Mouse (Mus musculus): ENCODE results near the gene Noxa1. TPM values are rescaled to one million over a fixed set of nuclear protein-coding genes. Genes with fewer than 3 reads are reported as not detected.
A peak's percentile ranks its signal among the peaks of the same experiment; 100 is the strongest.

The Noxa1 gene
- polyA plus RNA-seq, 1 experiment from 2014 or later: 0.65 TPM

GRCm38 (mm10) chr2:25104122-25104521, 9.2 kb upstream of the Noxa1 start:
- Histone ChIP-seq H3K4me1 (ENCODE audit: insufficient read depth, low read length) (no peaks in the 10 kb centered on the region), H3K36me3 (ENCODE audit: insufficient read depth, low read length) (no peaks in the 10 kb centered on the region), H3K9me3 (ENCODE audit: low read length) (no peaks in the 10 kb centered on the region), H3K4me3 (ENCODE audit: low read length) (no peak overlapping the region), H3K9ac (replicated peaks; ENCODE audit: low read length) (no peak overlapping the region), H3K4me2 (replicated peaks; ENCODE audit: low read depth, low read length) (no peak overlapping the region), H3K27ac (ENCODE audit: low read length) (no peak overlapping the region), H3K27me3 (ENCODE audit: insufficient read depth, low read length) (no peaks in the 10 kb centered on the region)
- no peak for ATAC-seq (ENCODE audit: low FRiP score, low TSS enrichment)
- WGBS: 72% methylated on average over 2 of the region's 2 CpGs

- H3K4me1 ChIP-seq (ENCODE audit: insufficient read depth, low read length): no peaks in the 10 kb centered on the region
- no peaks in the 10 kb centered on the region for H3K27me3 ChIP-seq (ENCODE audit: insufficient read depth, low read length)
- H3K27ac ChIP-seq (ENCODE audit: low read length): no peak overlapping the region
- no peak overlapping the region for H3K4me2 ChIP-seq (replicated peaks; ENCODE audit: low read depth, low read length)
- no peaks in the 10 kb centered on the region for H3K36me3 ChIP-seq (ENCODE audit: insufficient read depth, low read length)
- ATAC-seq (ENCODE audit: low FRiP score, low TSS enrichment): no peak
- no peak overlapping the region for H3K9ac ChIP-seq (replicated peaks; ENCODE audit: low read length)
- H3K9me3 ChIP-seq (ENCODE audit: low read length): no peaks in the 10 kb centered on the region
- no peak overlapping the region for H3K4me3 ChIP-seq (ENCODE audit: low read length)
- 74% methylated on average over 3 of the region's 3 CpGs for WGBS
Measured at GRCm38 (mm10) chr2:25099703-25100102, 4.8 kb upstream of the Noxa1 start.

DNA sequence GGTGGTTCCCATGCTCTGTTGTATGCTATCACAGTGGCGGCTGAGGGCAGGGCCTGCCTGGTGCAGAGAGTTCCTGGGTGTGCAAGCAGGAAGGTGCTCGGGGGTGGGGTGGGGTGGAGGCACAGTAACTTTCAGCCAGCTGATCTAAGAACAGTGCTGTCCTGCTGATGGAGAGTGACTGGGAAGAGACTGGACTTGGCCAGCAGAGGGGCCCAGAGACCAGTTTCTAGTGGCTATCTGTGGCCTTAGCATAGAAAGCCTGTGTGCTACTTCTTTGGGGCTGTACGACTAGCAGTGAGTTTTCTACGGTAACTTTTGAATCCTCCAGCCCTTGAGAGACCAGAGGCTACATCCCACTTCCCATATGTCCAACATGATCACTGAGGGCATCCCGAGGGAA, 4.0 kb upstream of the Noxa1 start:
- Histone ChIP-seq H3K9ac (replicated peaks; ENCODE audit: low read length) (no peak overlapping the region), H3K27ac (ENCODE audit: low read length) (no peak overlapping the region), H3K4me3 (ENCODE audit: low read length) (no peak overlapping the region), H3K4me2 (replicated peaks; ENCODE audit: low read depth, low read length) (no peak overlapping the region), H3K27me3 (ENCODE audit: insufficient read depth, low read length) (no peaks in the 10 kb centered on the region), H3K4me1 (ENCODE audit: insufficient read depth, low read length) (no peaks in the 10 kb centered on the region), H3K36me3 (ENCODE audit: insufficient read depth, low read length) (no peaks in the 10 kb centered on the region), H3K9me3 (ENCODE audit: low read length) (no peaks in the 10 kb centered on the region)
- 52% methylated on average over 5 of the region's 5 CpGs for WGBS
- no peak for ATAC-seq (ENCODE audit: low FRiP score, low TSS enrichment)

GRCm38 (mm10) chr2:25098005-25098615, 3.2 kb upstream of the Noxa1 start:
- no peaks in the 10 kb centered on the region for H3K27me3 ChIP-seq (ENCODE audit: insufficient read depth, low read length)
- no peaks in the 10 kb centered on the region for H3K4me1 ChIP-seq (ENCODE audit: insufficient read depth, low read length)
- H3K36me3 ChIP-seq (ENCODE audit: insufficient read depth, low read length): no peaks in the 10 kb centered on the region
- no peak overlapping the region for H3K4me3 ChIP-seq (ENCODE audit: low read length)
- WGBS: 61% methylated on average over 3 of the region's 3 CpGs
- no peaks in the 10 kb centered on the region for H3K9me3 ChIP-seq (ENCODE audit: low read length)
- H3K4me2 ChIP-seq (replicated peaks; ENCODE audit: low read depth, low read length): no peak overlapping the region
- ATAC-seq (ENCODE audit: low FRiP score, low TSS enrichment): no peak
- no peak overlapping the region for H3K27ac ChIP-seq (ENCODE audit: low read length)
- no peak overlapping the region for H3K9ac ChIP-seq (replicated peaks; ENCODE audit: low read length)

DNA sequence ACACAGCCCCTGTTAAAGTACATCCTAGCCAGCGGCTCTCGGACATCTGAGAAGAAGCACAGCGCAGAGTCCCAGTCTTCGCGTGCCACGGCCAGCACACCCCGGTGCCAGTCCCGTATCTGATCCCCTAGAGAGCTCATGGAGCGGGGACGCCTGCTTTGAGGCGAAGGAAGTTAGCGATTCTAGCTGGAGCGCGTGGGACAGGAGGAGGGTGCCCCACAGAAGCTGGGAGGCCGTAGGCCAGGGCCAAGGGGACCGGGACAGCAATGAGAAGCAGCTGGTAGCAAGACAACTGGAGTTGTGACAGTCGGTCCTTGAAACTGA, 202 bp downstream of the Noxa1 start:
- peak; percentile 39 for ATAC-seq (ENCODE audit: low FRiP score, low TSS enrichment)
- peak overlapping the region; percentile 16 for H3K4me3 ChIP-seq (ENCODE audit: low read length)

GRCm38 (mm10) chr2:25088636-25089035, 6.3 kb downstream of the Noxa1 start:
- 87% methylated on average over 3 of the region's 3 CpGs for WGBS
- H3K27ac ChIP-seq (ENCODE audit: low read length): no peak overlapping the region

More for the DNA sequence above, 202 bp downstream of the Noxa1 start:
- peak overlapping the region; percentile 40 for H3K4me2 ChIP-seq (replicated peaks; ENCODE audit: low read depth, low read length)
- H3K36me3 ChIP-seq (ENCODE audit: insufficient read depth, low read length): no peaks in the 10 kb centered on the region
- no peaks in the 10 kb centered on the region for H3K4me1 ChIP-seq (ENCODE audit: insufficient read depth, low read length)
- no peaks in the 10 kb centered on the region for H3K27me3 ChIP-seq (ENCODE audit: insufficient read depth, low read length)
- H3K27ac ChIP-seq (ENCODE audit: low read length): no peak overlapping the region
- no peak overlapping the region for H3K9ac ChIP-seq (replicated peaks; ENCODE audit: low read length)
- no peaks in the 10 kb centered on the region for H3K9me3 ChIP-seq (ENCODE audit: low read length)
- 36% methylated on average over 17 of the region's 17 CpGs for WGBS

GRCm38 (mm10) chr2:25087842-25088241, 7.1 kb downstream of the Noxa1 start:
- Histone ChIP-seq H3K9me3 (ENCODE audit: low read length) (no peaks in the 10 kb centered on the region), H3K27me3 (ENCODE audit: insufficient read depth, low read length) (no peaks in the 10 kb centered on the region), H3K9ac (replicated peaks; ENCODE audit: low read length) (no peak overlapping the region), H3K4me3 (ENCODE audit: low read length) (no peak overlapping the region), H3K27ac (ENCODE audit: low read length) (no peak overlapping the region), H3K4me1 (ENCODE audit: insufficient read depth, low read length) (no peaks in the 10 kb centered on the region), H3K36me3 (ENCODE audit: insufficient read depth, low read length) (no peaks in the 10 kb centered on the region), H3K4me2 (replicated peaks; ENCODE audit: low read depth, low read length) (no peak overlapping the region)
- 100% methylated on average over 2 of the region's 2 CpGs for WGBS
- ATAC-seq (ENCODE audit: low FRiP score, low TSS enrichment): no peak

More at GRCm38 (mm10) chr2:25088636-25089035, 6.3 kb downstream of the Noxa1 start:
- Histone ChIP-seq H3K27me3 (ENCODE audit: insufficient read depth, low read length) (no peaks in the 10 kb centered on the region), H3K9ac (replicated peaks; ENCODE audit: low read length) (no peak overlapping the region), H3K9me3 (ENCODE audit: low read length) (no peaks in the 10 kb centered on the region), H3K36me3 (ENCODE audit: insufficient read depth, low read length) (no peaks in the 10 kb centered on the region), H3K4me2 (replicated peaks; ENCODE audit: low read depth, low read length) (no peak overlapping the region), H3K4me1 (ENCODE audit: insufficient read depth, low read length) (no peaks in the 10 kb centered on the region), H3K4me3 (ENCODE audit: low read length) (no peak overlapping the region)
- no peak for ATAC-seq (ENCODE audit: low FRiP score, low TSS enrichment)

- 87% methylated on average over 5 of the region's 5 CpGs for WGBS
- H3K36me3 ChIP-seq (ENCODE audit: insufficient read depth, low read length): no peaks in the 10 kb centered on the region
- H3K27me3 ChIP-seq (ENCODE audit: insufficient read depth, low read length): no peaks in the 10 kb centered on the region
- no peak overlapping the region for H3K4me2 ChIP-seq (replicated peaks; ENCODE audit: low read depth, low read length)
- H3K27ac ChIP-seq (ENCODE audit: low read length): no peak overlapping the region
- no peak for ATAC-seq (ENCODE audit: low FRiP score, low TSS enrichment)
- no peaks in the 10 kb centered on the region for H3K4me1 ChIP-seq (ENCODE audit: insufficient read depth, low read length)
- H3K9me3 ChIP-seq (ENCODE audit: low read length): no peaks in the 10 kb centered on the region
- no peak overlapping the region for H3K9ac ChIP-seq (replicated peaks; ENCODE audit: low read length)
- H3K4me3 ChIP-seq (ENCODE audit: low read length): no peak overlapping the region
Measured at GRCm38 (mm10) chr2:25085571-25085970, 9.4 kb downstream of the Noxa1 start.

DNA sequence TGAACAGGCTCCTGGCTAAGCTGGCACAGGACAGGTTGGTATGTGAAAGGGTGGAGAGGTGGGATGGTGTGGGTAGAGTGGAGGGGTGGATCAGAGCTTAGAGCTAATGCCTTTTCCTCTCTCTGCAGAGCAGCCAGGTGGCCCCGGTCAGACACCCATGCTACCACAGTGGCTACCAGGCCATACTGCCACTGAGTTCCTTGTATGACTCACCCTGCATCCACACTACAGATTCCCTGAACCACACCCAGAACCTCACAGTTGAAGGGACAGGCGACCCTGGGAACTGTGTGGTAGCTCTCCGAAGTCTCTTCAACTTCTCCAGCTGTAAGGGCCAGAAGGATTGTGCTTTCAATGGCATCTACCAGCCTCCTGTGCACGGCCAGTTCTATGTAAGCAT, 11.3 kb downstream of the Noxa1 start:
- no peaks in the 10 kb centered on the region for H3K4me1 ChIP-seq (ENCODE audit: insufficient read depth, low read length)
- H3K27ac ChIP-seq (ENCODE audit: low read length): no peak overlapping the region
- no peaks in the 10 kb centered on the region for H3K36me3 ChIP-seq (ENCODE audit: insufficient read depth, low read length)
- H3K27me3 ChIP-seq (ENCODE audit: insufficient read depth, low read length): no peaks in the 10 kb centered on the region
- no peak overlapping the region for H3K9ac ChIP-seq (replicated peaks; ENCODE audit: low read length)
- WGBS: 79% methylated on average over 4 of the region's 4 CpGs
- ATAC-seq (ENCODE audit: low FRiP score, low TSS enrichment): no peak
- no peak overlapping the region for H3K4me2 ChIP-seq (replicated peaks; ENCODE audit: low read depth, low read length)
- H3K4me3 ChIP-seq (ENCODE audit: low read length): no peak overlapping the region
- no peaks in the 10 kb centered on the region for H3K9me3 ChIP-seq (ENCODE audit: low read length)

DNA sequence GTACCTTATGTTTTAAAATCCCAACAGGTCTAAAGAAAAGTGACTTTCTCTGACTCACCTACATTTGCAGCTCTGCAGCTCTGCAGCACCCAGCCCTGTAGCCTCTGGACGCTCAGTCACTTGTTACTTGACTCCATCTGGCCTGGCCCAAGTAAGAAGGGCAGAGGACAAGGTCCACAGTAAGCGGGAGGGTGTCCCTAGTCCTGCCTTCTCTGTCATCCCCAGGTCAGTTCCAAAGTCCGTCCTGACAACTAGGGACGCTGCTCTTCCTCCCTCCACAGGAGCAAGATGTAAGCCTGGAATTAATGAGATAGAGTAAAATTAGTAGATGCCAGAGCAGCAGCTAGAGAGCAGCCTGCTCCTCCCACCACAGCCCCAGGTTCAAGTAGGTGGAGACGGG, 14.9 kb downstream of the Noxa1 start, which contains the start of gene Entpd8:
Gene Entpd8 (plus strand): TSS at position 229 of the 400 bp plus-strand sequence.
- Histone ChIP-seq H3K27ac (ENCODE audit: low read length) (peak within 1 kb of the TSS; percentile 67), H3K4me1 (ENCODE audit: insufficient read depth, low read length) (peaks cover 9% of the 10 kb centered on the region), H3K4me2 (replicated peaks; ENCODE audit: low read depth, low read length) (peak within 1 kb of the TSS; percentile 17; the same call in 1 of the 2 replicates), H3K4me3 (ENCODE audit: low read length) (no peak within 1 kb of the TSS), H3K27me3 (ENCODE audit: insufficient read depth, low read length) (no peaks in the 10 kb centered on the region), H3K9me3 (ENCODE audit: low read length) (no peaks in the 10 kb centered on the region), H3K36me3 (ENCODE audit: insufficient read depth, low read length) (no peaks in the 10 kb centered on the region), H3K9ac (replicated peaks; ENCODE audit: low read length) (no peak within 1 kb of the TSS)
- 43% methylated on average over 5 of the region's 5 CpGs for WGBS
- ATAC-seq (ENCODE audit: low FRiP score, low TSS enrichment): peak; percentile 93

Measured in kidney, embryonic 16.5 days (tissue).